Mouse (Mus musculus) left cerebral cortex, postnatal 10 days (tissue): Measurements from ENCODE around the gene Mettl8. TPM values are rescaled to one million over a fixed set of nuclear protein-coding genes. Genes with fewer than 3 reads are reported as not detected.

Experiments used
- DNase-seq, 2 experiments: peaks; one replicate each; pipeline ENCODE4 v3.0.0; 2021 to 2022; ENCODE audit warnings: low spot score in 2 of 2, mixed read lengths in 1 of 2; ENCODE audit errors: extremely low spot score in 1 of 2
- intact Hi-C: fragments of 180-260 bp; cut with DNase I; formaldehyde crosslinking; loops from one replicate; pipeline ENCODE4 v1.15.1; 2025
- total RNA-seq, 2 experiments: library from RNA; stranded (reverse); gene quantifications; 2 replicates each; pipeline ENCODE4 v1.2.3; 2021

Mettl8 gene
- total RNA-seq, 2 experiments from 2014 or later: 13.2 to 13.6 TPM

DNA sequence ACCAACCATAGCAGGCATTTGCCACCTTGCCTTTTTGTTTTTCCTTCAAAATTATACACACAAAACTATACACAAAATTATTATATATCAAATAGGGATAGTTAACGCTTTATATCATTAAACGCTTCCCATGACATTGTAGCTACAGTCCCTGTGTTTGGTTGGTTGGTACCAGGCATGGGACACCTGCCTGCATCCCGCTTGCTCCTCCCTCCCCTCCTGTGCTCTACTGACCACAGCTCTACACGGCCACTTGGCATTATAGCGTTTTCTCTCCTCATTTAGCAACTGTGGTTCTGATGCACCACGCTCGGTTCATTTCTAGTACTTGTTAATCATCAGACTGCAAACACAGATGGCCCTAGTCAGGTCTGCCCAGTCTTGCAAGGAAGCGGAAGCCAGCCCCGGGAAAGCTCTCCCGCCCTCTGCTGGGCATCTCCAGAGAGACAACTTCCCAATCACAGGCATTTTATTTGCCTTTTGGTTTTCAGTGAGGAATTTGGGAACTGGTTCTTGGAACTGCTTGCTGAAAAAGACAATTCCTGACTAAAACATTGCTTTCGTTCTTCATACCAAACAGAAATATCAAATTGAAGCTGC, 15.8 kb downstream of the Mettl8 start:
- intact Hi-C loops: loop anchor here (5.0 kb wide), 2 partner anchors 212 to 257 kb away; partner anchors contain the start of gene Tlk1
- peak; percentile 84 to 85 for DNase-seq

GRCm38 (mm10) chr2:71037447-71037846, 17.9 kb downstream of the Mettl8 start:
- intact Hi-C loops: loop anchor here (5.0 kb wide), 2 partner anchors 210 to 255 kb away; partner anchors contain the start of gene Tlk1
- no peak for DNase-seq

DNA sequence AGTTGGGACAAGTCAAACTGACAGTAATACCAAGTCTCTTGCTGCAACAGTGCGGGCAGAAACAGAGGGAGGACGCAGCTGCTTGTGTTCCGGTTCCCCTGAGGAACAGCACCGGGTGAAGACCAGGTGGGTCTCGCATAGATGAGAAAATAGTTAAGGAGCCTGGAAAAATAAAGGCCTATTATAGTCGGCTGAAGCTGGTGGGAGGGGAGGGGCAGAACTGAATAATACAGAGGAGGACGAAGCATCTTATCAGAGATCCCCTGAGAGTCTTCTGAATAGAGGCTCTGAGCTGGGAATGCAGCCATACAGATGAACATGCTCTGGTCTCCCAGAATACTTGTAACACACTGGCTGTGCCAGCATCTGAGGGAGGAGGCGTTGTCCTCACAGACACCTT, 21.4 kb downstream of the Mettl8 start:
- DNase-seq: no peak
- intact Hi-C loops: no loop called here

- DNase-seq: no peak
- intact Hi-C loops: no loop called here
Observed at GRCm38 (mm10) chr2:71033014-71033413, 22.4 kb downstream of the Mettl8 start.

- intact Hi-C loops: no loop called here
- no peak for DNase-seq
Observed at GRCm38 (mm10) chr2:71031973-71032794, 23.2 kb downstream of the Mettl8 start.

DNA sequence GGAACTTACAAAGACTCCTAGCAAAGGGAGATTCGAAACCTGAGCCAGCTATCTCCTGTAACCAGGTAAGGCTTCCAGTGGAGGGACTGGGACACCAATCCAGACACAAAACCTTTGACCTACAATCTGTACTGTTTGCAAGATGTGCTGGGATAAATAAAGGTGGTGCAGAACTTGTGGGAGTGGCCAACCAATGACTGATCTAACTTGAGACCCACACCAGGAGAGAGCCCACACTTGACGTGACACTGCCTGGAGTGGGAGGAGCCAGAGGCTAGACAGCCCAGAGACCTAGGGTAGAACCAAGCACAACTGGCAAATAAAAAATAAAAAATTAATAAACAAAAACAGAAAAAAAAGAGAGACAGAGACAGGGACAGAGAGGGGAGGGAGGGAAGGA, 24.7 kb downstream of the Mettl8 start:
- intact Hi-C loops: no loop called here
- no peak for DNase-seq

- DNase-seq: no peak
- intact Hi-C loops: no loop called here
Observed at GRCm38 (mm10) chr2:71027631-71028030, 27.8 kb downstream of the Mettl8 start.

GRCm38 (mm10) chr2:71026787-71027186, 28.6 kb downstream of the Mettl8 start:
- peak in 1 of 2 experiments; percentile 49 for DNase-seq
- intact Hi-C loops: no loop called here

GRCm38 (mm10) chr2:71025576-71026315, 29.6 kb downstream of the Mettl8 start:
- intact Hi-C loops: no loop called here

DNA sequence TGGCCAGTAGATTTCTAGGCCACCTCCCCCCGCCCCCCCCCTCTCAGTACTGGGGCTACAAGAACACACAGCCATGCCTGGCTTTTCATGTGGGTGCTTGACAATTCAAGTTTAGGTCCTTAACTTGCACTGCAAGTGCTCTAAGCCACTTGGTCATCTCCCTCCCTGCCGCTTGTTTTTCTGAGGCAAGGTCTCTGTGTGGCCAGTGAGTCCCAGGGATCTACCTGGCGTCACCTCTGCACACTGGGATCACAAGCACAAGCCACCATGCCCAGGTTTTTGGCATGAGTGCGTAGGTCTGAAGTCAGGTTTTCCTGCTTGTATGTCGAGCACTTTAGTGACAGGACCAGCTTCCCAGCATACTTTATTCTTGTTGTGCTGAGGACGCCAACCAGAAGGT, 31.4 kb downstream of the Mettl8 start:
- intact Hi-C loops: no loop called here

More at GRCm38 (mm10) chr2:71025576-71026315, 29.6 kb downstream of the Mettl8 start:
- no peak for DNase-seq

GRCm38 (mm10) chr2:71022991-71023390, 32.4 kb downstream of the Mettl8 start:
- DNase-seq: no peak
- intact Hi-C loops: no loop called here

More for the DNA sequence above, 31.4 kb downstream of the Mettl8 start:
- DNase-seq: no peak

GRCm38 (mm10) chr2:71020674-71021073, 34.7 kb downstream of the Mettl8 start:
- intact Hi-C loops: no loop called here
- DNase-seq: peak in 1 of 2 experiments; percentile 62

DNA sequence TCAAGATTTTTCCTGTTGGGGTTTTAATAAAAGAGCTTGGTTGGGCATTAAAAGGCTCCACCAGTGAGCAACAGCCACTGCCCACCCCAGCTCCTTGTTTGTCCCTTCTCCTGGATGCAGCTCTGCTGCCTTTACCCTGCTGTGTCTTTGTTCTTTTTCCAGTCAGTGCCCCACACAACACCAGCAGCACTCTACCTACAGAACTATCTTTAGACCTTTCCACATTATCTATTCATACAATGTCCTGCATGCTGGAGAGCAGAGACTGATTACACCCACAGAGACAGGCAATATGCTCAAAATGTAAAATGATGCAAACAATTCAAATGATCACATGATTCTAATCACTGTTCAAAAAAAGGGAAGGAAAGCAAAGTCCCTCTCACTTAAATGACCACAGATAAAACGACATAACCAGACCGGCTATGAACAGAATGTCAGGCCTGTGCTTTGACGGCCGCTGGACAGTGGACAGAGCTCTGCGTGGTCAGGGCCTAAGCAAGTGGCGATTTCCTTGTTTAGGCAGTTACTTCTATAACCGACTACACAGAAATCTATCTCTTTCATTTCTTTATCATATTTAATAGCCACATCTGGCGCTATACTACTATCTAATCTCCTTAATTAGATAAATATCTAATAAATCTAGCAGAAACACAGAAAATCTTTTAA, 35.5 kb downstream of the Mettl8 start:
- intact Hi-C loops: no loop called here
- DNase-seq: no peak

GRCm38 (mm10) chr2:71019277-71019676, 36.1 kb downstream of the Mettl8 start:
- DNase-seq: no peak
- intact Hi-C loops: no loop called here

DNA sequence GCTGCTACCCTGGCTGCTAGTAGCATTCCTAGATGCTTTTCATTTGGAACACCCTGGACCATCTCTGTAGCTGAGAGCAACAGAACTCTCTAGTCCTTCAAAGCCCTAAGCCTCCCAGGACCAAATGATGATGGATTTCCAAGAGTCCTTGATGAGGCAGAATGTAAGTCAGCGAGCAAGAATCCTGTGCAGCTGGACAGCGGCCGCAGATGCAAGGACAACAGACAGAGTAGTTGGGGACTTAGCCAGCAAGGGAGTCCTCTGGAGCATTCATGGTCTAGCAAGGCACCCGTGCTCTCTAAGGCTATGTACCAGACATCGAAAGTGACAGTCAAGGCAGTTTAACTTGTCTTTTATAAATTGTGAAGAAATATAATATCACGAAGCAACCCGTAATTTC, 41.9 kb downstream of the Mettl8 start:
- intact Hi-C loops: no loop called here
- DNase-seq: no peak

DNA sequence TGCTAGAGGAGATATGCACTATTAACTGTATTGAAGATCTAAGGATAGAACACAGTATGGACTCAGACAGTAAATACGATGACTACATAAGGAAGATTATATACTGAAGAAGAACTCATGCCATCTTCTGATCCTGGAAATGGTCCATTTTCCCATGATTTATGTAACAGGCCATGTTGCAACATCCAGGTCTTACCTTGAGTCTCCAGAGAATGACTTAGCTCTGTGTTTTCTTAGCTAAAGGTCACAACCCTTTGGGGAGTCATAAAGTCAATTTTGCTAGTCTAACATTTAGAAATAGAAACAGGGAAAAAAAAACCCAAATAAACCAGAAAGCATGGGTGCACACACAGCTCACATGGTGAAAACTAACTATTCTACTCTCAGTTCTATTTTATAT, 43.6 kb downstream of the Mettl8 start:
- DNase-seq: no peak
- intact Hi-C loops: no loop called here

GRCm38 (mm10) chr2:71004354-71004753, 51.0 kb downstream of the Mettl8 start:
- intact Hi-C loops: no loop called here
- DNase-seq: no peak

DNA sequence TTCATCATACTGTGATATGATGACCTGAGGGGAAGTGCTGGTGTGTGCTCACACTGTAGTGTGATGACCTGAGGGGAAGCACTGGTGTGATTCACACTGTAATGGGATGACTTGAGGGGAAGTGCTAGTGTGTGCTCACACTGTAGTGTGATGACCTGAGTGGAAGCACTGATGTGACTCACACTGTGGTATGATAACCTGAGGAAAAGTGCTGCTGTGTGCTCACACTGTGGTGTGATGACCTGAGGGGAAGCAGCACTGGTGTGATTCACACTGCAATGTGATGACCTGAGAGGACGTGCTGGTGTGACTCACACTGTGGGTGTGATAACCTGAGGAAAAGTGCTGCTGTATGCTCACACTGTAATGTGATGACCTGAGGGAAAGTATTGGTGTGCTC, 52.9 kb downstream of the Mettl8 start:
- no peak for DNase-seq
- intact Hi-C loops: no loop called here

DNA sequence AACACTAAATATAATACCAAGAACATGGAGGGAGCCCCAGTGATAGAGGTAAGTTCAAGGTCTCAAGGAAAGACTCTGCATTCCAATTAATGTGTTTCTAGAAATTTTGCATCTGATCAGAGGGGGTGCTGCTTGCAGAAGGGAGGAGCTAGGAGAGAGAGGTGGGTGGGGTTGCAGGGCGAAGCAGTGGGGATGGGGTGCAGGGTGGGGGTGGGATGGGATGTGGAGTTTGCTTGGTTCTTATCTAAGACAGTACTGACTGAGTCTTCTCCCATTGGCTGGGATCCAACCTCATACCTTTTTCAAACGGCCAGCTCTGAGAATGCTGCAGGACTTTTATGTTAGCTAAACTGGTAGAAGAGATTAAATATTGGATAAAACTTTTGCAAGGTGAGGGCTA, 56.6 kb downstream of the Mettl8 start:
- intact Hi-C loops: no loop called here
- DNase-seq: no peak
